Mouse (Mus musculus) intestine, postnatal 0 days (tissue): Measurements from ENCODE around the gene Slc25a47. TPM values are rescaled to one million over a fixed set of nuclear protein-coding genes. Genes with fewer than 3 reads are reported as not detected.
A peak's percentile ranks its signal among the peaks of the same experiment; 100 is the strongest.

Experiments
- ATAC-seq: fragments of 200-750 bp; cut with Nextera tagmentation; 2 replicates; pipeline ENCODE4 v1.8.0; 2017; ENCODE audit warnings: mild to moderate bottlenecking, moderate TSS enrichment, moderate library complexity
- H3K27ac ChIP-seq: fragments of 300-500 bp; sonication (generic); 2 replicates; pipeline ENCODE4 v1.5.1; 2014; ENCODE audit warnings: mild to moderate bottlenecking, low read depth, low read length, moderate library complexity
- H3K27me3 ChIP-seq: fragments of 300-500 bp; sonication (generic); replicated peaks from 2 replicates; pipeline ENCODE4 v1.6.1; 2014; ENCODE audit warnings: low read length, mixed read lengths; ENCODE audit not compliant: control insufficient read depth, insufficient read depth
- H3K36me3 ChIP-seq: fragments of 300-500 bp; sonication (generic); 2 replicates; pipeline ENCODE4 v1.6.1; 2014; ENCODE audit warnings: mild to moderate bottlenecking, moderate library complexity; ENCODE audit not compliant: control insufficient read depth, insufficient read depth
- H3K4me1 ChIP-seq: fragments of 300-500 bp; sonication (generic); replicated peaks from 2 replicates; pipeline ENCODE4 v1.6.1; 2014; ENCODE audit warnings: antibody characterized with exemption, low read length, mixed read lengths; ENCODE audit not compliant: control insufficient read depth, insufficient read depth
- H3K4me2 ChIP-seq: fragments of 300-500 bp; sonication (generic); replicated peaks from 2 replicates; pipeline ENCODE4 v1.6.1; 2014; ENCODE audit warnings: low read depth, mild to moderate bottlenecking, moderate library complexity
- H3K4me3 ChIP-seq: fragments of 300-500 bp; sonication (generic); 2 replicates; pipeline ENCODE4 v1.5.1; 2014; ENCODE audit warnings: low read depth, low read length
- H3K9ac ChIP-seq: fragments of 300-500 bp; sonication (generic); 2 replicates; pipeline ENCODE4 v1.6.1; 2014; ENCODE audit warnings: mild to moderate bottlenecking, low read depth, low read length
- H3K9me3 ChIP-seq: fragments of 300-500 bp; sonication (generic); 2 replicates; pipeline ENCODE4 v1.6.1; 2016; ENCODE audit warnings: mixed run types; ENCODE audit not compliant: control insufficient read depth
- CTCF ChIP-seq: sonication (generic); IDR thresholded peaks from 2 replicates; pipeline ENCODE4 v1.5.1; 2016; ENCODE audit warnings: low read depth, mild to moderate bottlenecking, control low read depth, antibody characterized with exemption, moderate library complexity
- WGBS: fragments of 180-500 bp; shearing (Covaris S2); extraction: QIAGEN DNeasy Blood & Tissue Kit; methylation state at CpG from one replicate; pipeline ENCODE4 v1.1.7; 2014; 5-methylcytosine and 5-hydroxymethylcytosine counted together
- polyA plus RNA-seq: library from polyadenylated mRNA; unstranded; fragments of >200 nt; fragmentation: Nextera tagmentation; extraction: Ambion mirVana; gene quantifications from 2 replicates; pipeline ENCODE4 v1.2.1, GENCODE M21; 2015

Slc25a47 gene
- polyA plus RNA-seq, 1 experiment from 2014 or later = 5.1 TPM

GRCm38 (mm10) chr12:108794078-108794711, 41.7 kb upstream of the Slc25a47 start:
- WGBS = under 1% methylated on average over 90 of the region's 94 CpGs
- TF ChIP-seq CTCF = no peak; the same call in 1 of the 2 replicates
- no peaks in the 10 kb centered on the region for H3K36me3 ChIP-seq
- H3K27ac ChIP-seq = peak overlapping the region; percentile 100
- H3K4me3 ChIP-seq = peak overlapping the region; percentile 99
- H3K27me3 ChIP-seq = no peaks in the 10 kb centered on the region
- peak overlapping the region; percentile 68 for H3K4me2 ChIP-seq
- H3K4me1 ChIP-seq = 0 out of 2 replicates have a peak, but pooled peaks cover 7% of the 10 kb centered on the region
- no peaks in the 10 kb centered on the region for H3K9me3 ChIP-seq
- peak overlapping the region; percentile 98 for H3K9ac ChIP-seq
- peak; percentile 60 for ATAC-seq

- Histone ChIP-seq H3K9ac (peak overlapping the region; percentile 98), H3K36me3 (no peaks in the 10 kb centered on the region), H3K4me3 (peak overlapping the region; percentile 99), H3K27me3 (no peaks in the 10 kb centered on the region), H3K27ac (peak overlapping the region; percentile 100), H3K9me3 (no peaks in the 10 kb centered on the region), H3K4me2 (peak overlapping the region; percentile 68), H3K4me1 (0 out of 2 replicates have a peak, but pooled peaks cover 7% of the 10 kb centered on the region)
- 4% methylated on average over 9 of the region's 9 CpGs for WGBS
- TF ChIP-seq CTCF = no peak
- ATAC-seq = no peak
Measured at GRCm38 (mm10) chr12:108794979-108795537, 40.8 kb upstream of the Slc25a47 start.

- no peak overlapping the region for H3K9ac ChIP-seq
- no peaks in the 10 kb centered on the region for H3K36me3 ChIP-seq
- no peaks in the 10 kb centered on the region for H3K27me3 ChIP-seq
- H3K27ac ChIP-seq = no peak overlapping the region
- no peak overlapping the region for H3K4me2 ChIP-seq
- H3K4me3 ChIP-seq = no peak overlapping the region
- no peak for ATAC-seq
- H3K4me1 ChIP-seq = 0 out of 2 replicates have a peak, but pooled peaks cover 4% of the 10 kb centered on the region
- WGBS = 78% methylated on average over 2 of the region's 2 CpGs
- H3K9me3 ChIP-seq = no peaks in the 10 kb centered on the region
- no peak for TF ChIP-seq CTCF
Measured at GRCm38 (mm10) chr12:108801613-108802012, 34.2 kb upstream of the Slc25a47 start.

- H3K4me2 ChIP-seq = no peak overlapping the region
- no peaks in the 10 kb centered on the region for H3K4me1 ChIP-seq
- TF ChIP-seq CTCF = no peak
- H3K4me3 ChIP-seq = no peak overlapping the region
- H3K27ac ChIP-seq = no peak overlapping the region
- H3K9me3 ChIP-seq = no peaks in the 10 kb centered on the region
- H3K27me3 ChIP-seq = no peaks in the 10 kb centered on the region
- no peak overlapping the region for H3K9ac ChIP-seq
- 82% methylated on average over 2 of the region's 2 CpGs for WGBS
- no peak for ATAC-seq
- peaks cover 9% of the 10 kb centered on the region; the same call in 1 of the 2 replicates for H3K36me3 ChIP-seq
Measured at GRCm38 (mm10) chr12:108804388-108804787, 31.5 kb upstream of the Slc25a47 start.

- ATAC-seq = no peak
- Histone ChIP-seq H3K27me3 (no peaks in the 10 kb centered on the region), H3K36me3 (peaks cover 11% of the 10 kb centered on the region; the same call in 1 of the 2 replicates), H3K9ac (no peak overlapping the region), H3K4me2 (no peak overlapping the region), H3K27ac (no peak overlapping the region), H3K9me3 (no peaks in the 10 kb centered on the region), H3K4me1 (no peaks in the 10 kb centered on the region), H3K4me3 (no peak overlapping the region)
- no peak for TF ChIP-seq CTCF
- WGBS = 75% methylated on average over 2 of the region's 2 CpGs
Measured at GRCm38 (mm10) chr12:108808465-108808864, 27.4 kb upstream of the Slc25a47 start.

- Histone ChIP-seq H3K4me3 (no peak overlapping the region), H3K36me3 (peaks cover 24% of the 10 kb centered on the region), H3K27ac (no peak overlapping the region), H3K9me3 (no peaks in the 10 kb centered on the region), H3K27me3 (no peaks in the 10 kb centered on the region), H3K9ac (no peak overlapping the region), H3K4me2 (no peak overlapping the region), H3K4me1 (no peaks in the 10 kb centered on the region)
- ATAC-seq = no peak
- 32% methylated on average over 1 of the region's 1 CpGs for WGBS
- TF ChIP-seq CTCF = no peak
Measured at GRCm38 (mm10) chr12:108809771-108810170, 26.1 kb upstream of the Slc25a47 start.
